Mouse (Mus musculus): ENCODE data around the gene Psmd9. TPM values are rescaled to one million over a fixed set of nuclear protein-coding genes. Genes with fewer than 3 reads are reported as not detected.

The Psmd9 gene
- 67.5 and 71.0 TPM in 2 replicates for polyA plus RNA-seq (2015; fragmentation: Nextera tagmentation; extraction: Ambion mirVana)

DNA sequence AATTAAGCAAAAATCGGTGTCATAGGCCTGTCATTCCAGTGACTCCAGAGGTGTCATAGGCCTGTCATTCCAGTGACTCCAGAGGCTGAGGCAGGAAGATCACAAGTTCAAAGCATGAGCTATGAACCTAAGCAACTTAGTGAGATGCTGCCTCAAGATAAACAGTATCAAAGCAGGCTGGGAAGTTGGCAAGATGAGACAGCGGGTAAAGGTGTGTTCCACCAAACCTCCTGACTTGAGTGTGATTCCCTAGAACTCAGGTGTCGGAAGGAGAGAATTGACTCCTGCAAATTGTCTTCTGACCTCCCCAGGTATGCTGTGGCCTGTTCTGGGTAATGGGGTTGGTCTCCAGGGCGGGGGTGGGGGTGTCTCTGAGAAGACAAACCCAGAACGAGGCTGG is at the start of gene Psmd9:
TSS of gene Psmd9 (plus strand) at position 130 of the 400 bp plus-strand sequence.
- no peak within 1 kb of the TSS for H3K4me2 ChIP-seq (ENCODE audit: low read depth, low read length)
- WGBS, result 78% methylated on average over 5 of the region's 5 CpGs
- H3K36me3 ChIP-seq (ENCODE audit: control insufficient read depth, insufficient read depth, low read length), result peaks cover 10% of the 10 kb centered on the region
- H3K4me1 ChIP-seq (ENCODE audit: control insufficient read depth, insufficient read depth, low read length), result 0 out of 2 replicates have a peak, but pooled peaks cover 5% of the 10 kb centered on the region
- H3K27me3 ChIP-seq (ENCODE audit: control insufficient read depth, insufficient read depth, low read length), result no peaks in the 10 kb centered on the region
- no peak for ATAC-seq (ENCODE audit: insufficient read depth, low FRiP score)
- no peaks in the 10 kb centered on the region for H3K9me3 ChIP-seq (replicated peaks; ENCODE audit: control insufficient read depth, low read length)
- no peak within 1 kb of the TSS for H3K4me3 ChIP-seq (replicated peaks; ENCODE audit: low read length)
- no peak within 1 kb of the TSS for H3K27ac ChIP-seq (ENCODE audit: low read length)
- H3K9ac ChIP-seq (ENCODE audit: low read length), result no peak within 1 kb of the TSS

DNA sequence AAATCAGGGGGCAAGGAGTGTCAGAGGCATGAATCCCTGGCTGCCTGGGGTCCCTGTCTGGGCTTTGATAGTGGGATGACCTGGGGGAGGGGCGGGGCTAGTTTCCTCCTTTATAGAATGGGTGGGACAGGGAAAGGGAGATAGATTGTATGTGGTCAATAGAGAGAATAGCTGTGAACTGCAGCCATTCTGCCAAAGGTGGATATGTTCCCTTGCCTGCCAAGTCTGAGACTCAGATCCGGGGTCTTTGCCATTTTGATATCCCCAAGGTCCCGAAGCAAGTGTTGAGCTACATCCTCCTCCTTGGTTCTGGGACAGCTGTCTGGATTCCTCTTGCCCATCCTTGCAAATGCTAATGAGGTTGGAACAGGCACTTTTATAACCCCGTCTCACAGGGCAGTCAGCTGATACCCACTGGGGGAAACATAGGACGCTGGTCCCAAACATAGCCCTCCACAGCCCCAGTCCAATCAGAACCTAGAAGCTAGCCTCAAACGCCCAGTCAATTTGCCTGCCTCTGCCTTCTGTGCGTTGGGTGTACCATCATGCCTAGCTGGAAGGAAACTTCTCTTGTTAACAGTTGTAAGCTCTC is 48.5 kb upstream of the Psmd9 start:
- no peaks in the 10 kb centered on the region for H3K4me1 ChIP-seq (ENCODE audit: control insufficient read depth, insufficient read depth, low read length)
- H3K4me3 ChIP-seq (replicated peaks; ENCODE audit: low read length), result no peak overlapping the region
- H3K36me3 ChIP-seq (ENCODE audit: control insufficient read depth, insufficient read depth, low read length), result no peaks in the 10 kb centered on the region
- H3K27ac ChIP-seq (ENCODE audit: low read length), result no peak overlapping the region
- H3K9me3 ChIP-seq (replicated peaks; ENCODE audit: control insufficient read depth, low read length), result no peaks in the 10 kb centered on the region
- H3K4me2 ChIP-seq (ENCODE audit: low read depth, low read length), result no peak overlapping the region
- H3K27me3 ChIP-seq (ENCODE audit: control insufficient read depth, insufficient read depth, low read length), result no peaks in the 10 kb centered on the region
- no peak overlapping the region for H3K9ac ChIP-seq (ENCODE audit: low read length)
- 68% methylated on average over 7 of the region's 7 CpGs for WGBS
- no peak for ATAC-seq (ENCODE audit: insufficient read depth, low FRiP score)

DNA sequence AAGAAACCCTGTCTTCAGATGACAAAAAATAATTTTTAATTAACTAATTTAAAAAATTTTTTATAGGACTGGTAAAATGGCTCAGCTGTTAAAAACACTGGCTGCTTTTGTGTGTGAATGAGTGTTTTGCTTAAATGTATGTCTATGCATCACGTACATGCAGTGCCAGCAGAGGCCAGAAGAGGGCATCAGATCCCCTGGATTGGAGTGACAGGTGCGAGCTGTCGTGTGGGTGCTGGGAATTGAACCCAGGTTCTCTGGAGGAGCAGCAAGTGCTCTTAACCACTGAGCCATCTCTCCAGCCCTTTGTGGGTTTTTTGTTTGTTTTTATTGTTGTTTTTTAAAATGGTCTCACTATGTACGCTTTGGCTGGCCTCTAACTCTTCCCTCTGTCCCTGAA is 47.0 kb upstream of the Psmd9 start:
- WGBS, result 86% methylated on average over 4 of the region's 4 CpGs
- Histone ChIP-seq H3K27me3 (ENCODE audit: control insufficient read depth, insufficient read depth, low read length) (no peaks in the 10 kb centered on the region), H3K27ac (ENCODE audit: low read length) (no peak overlapping the region), H3K4me2 (ENCODE audit: low read depth, low read length) (no peak overlapping the region), H3K4me3 (replicated peaks; ENCODE audit: low read length) (no peak overlapping the region), H3K9ac (ENCODE audit: low read length) (no peak overlapping the region), H3K9me3 (replicated peaks; ENCODE audit: control insufficient read depth, low read length) (no peaks in the 10 kb centered on the region), H3K4me1 (ENCODE audit: control insufficient read depth, insufficient read depth, low read length) (no peaks in the 10 kb centered on the region), H3K36me3 (ENCODE audit: control insufficient read depth, insufficient read depth, low read length) (no peaks in the 10 kb centered on the region)
- ATAC-seq (ENCODE audit: insufficient read depth, low FRiP score), result no peak

DNA sequence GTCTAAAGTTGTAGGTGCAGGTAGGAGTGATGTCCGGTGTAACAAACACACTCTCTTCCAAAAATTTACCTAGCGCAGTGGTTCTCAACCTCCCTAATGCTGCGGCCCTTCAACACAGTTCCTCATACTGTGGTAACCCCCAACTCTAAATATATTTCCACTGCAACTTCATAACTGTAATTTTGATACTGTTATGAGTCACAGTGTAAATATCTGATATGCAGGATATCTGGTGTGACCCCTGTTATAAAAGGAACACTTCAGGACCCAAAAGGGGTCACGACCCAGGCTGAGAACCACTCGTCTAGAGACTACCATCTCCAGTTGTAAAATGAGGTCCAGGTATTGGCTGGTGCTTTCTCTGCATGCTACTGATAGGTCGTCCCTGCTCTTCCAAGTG is 44.1 kb upstream of the Psmd9 start:
- no peaks in the 10 kb centered on the region for H3K36me3 ChIP-seq (ENCODE audit: control insufficient read depth, insufficient read depth, low read length)
- no peaks in the 10 kb centered on the region for H3K9me3 ChIP-seq (replicated peaks; ENCODE audit: control insufficient read depth, low read length)
- no peaks in the 10 kb centered on the region; the same call in 1 of the 2 replicates for H3K4me1 ChIP-seq (ENCODE audit: control insufficient read depth, insufficient read depth, low read length)
- H3K4me3 ChIP-seq (replicated peaks; ENCODE audit: low read length), result no peak overlapping the region
- ATAC-seq (ENCODE audit: insufficient read depth, low FRiP score), result no peak
- no peak overlapping the region for H3K9ac ChIP-seq (ENCODE audit: low read length)
- no peaks in the 10 kb centered on the region for H3K27me3 ChIP-seq (ENCODE audit: control insufficient read depth, insufficient read depth, low read length)
- WGBS, result 72% methylated on average over 6 of the region's 6 CpGs
- H3K27ac ChIP-seq (ENCODE audit: low read length), result no peak overlapping the region
- no peak overlapping the region for H3K4me2 ChIP-seq (ENCODE audit: low read depth, low read length)

DNA sequence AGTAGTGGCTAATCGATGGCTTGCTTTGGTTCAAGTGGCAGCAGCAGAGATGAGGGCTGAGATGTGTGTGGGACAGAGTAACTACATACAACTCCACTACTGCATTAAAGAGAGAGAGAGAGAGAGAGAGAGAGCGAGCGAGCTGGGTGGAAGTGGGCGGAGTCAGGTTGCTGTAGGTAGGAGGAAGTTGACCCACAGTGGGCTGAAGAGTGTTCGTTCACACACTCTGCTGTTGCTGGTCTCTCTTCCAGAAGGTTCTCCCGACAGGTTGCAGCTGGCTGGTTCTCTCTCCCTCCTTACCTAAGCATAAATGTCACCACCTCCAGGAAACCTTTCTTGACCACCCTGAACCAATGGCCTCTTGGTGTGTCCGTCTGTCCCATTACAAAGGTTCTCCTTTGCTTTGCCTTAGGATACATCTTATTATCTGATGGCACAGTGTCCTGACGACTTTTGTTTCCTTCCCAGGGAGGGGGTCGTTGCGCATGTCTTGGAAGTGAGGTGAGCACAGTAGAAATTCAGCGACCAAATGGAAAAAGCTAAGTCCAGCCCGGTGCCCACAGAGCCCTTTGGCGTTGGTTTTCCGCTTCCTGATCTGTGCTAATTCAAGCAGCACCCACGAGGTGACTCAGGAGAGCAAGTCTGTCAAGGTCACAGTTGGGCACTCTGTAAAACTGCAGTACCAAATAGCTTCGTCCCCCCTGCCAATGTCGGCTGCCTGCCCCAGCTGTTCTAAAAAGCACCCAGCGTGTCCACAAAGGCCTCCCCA is 43.4 kb upstream of the Psmd9 start:
- Histone ChIP-seq H3K9me3 (replicated peaks; ENCODE audit: control insufficient read depth, low read length) (no peaks in the 10 kb centered on the region), H3K27me3 (ENCODE audit: control insufficient read depth, insufficient read depth, low read length) (no peaks in the 10 kb centered on the region), H3K9ac (ENCODE audit: low read length) (no peak overlapping the region), H3K27ac (ENCODE audit: low read length) (no peak overlapping the region; the same call in 1 of the 2 replicates), H3K4me1 (ENCODE audit: control insufficient read depth, insufficient read depth, low read length) (no peaks in the 10 kb centered on the region; the same call in 1 of the 2 replicates), H3K36me3 (ENCODE audit: control insufficient read depth, insufficient read depth, low read length) (no peaks in the 10 kb centered on the region), H3K4me2 (ENCODE audit: low read depth, low read length) (no peak overlapping the region), H3K4me3 (replicated peaks; ENCODE audit: low read length) (no peak overlapping the region)
- ATAC-seq (ENCODE audit: insufficient read depth, low FRiP score), result no peak
- 74% methylated on average over 18 of the region's 18 CpGs for WGBS

DNA sequence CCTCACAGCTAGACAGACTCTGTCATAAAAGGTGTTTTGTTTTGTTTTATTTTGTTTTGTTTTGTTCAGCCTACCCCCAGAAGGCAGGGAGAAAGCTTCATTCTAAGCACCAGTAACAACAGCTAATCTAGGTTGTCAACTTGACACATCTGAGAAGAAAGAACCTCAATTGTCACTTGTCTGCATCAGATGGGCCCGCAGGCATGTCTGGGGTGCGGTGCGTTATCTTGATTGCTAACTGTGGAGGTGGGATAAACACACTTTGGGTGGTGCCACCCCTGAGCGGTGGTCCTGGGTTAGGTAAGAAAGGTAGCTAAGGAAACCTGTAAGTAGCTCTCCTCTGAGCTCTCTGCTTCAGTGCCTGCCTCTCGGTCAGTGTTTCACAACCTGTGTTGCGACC is 42.2 kb upstream of the Psmd9 start:
- no peak overlapping the region for H3K9ac ChIP-seq (ENCODE audit: low read length)
- peaks cover 5% of the 10 kb centered on the region for H3K4me1 ChIP-seq (ENCODE audit: control insufficient read depth, insufficient read depth, low read length)
- 69% methylated on average over 6 of the region's 6 CpGs for WGBS
- ATAC-seq (ENCODE audit: insufficient read depth, low FRiP score), result no peak
- H3K9me3 ChIP-seq (replicated peaks; ENCODE audit: control insufficient read depth, low read length), result no peaks in the 10 kb centered on the region
- H3K4me3 ChIP-seq (replicated peaks; ENCODE audit: low read length), result no peak overlapping the region
- H3K27me3 ChIP-seq (ENCODE audit: control insufficient read depth, insufficient read depth, low read length), result no peaks in the 10 kb centered on the region
- H3K27ac ChIP-seq (ENCODE audit: low read length), result no peak overlapping the region
- H3K36me3 ChIP-seq (ENCODE audit: control insufficient read depth, insufficient read depth, low read length), result no peaks in the 10 kb centered on the region
- H3K4me2 ChIP-seq (ENCODE audit: low read depth, low read length), result no peak overlapping the region

DNA sequence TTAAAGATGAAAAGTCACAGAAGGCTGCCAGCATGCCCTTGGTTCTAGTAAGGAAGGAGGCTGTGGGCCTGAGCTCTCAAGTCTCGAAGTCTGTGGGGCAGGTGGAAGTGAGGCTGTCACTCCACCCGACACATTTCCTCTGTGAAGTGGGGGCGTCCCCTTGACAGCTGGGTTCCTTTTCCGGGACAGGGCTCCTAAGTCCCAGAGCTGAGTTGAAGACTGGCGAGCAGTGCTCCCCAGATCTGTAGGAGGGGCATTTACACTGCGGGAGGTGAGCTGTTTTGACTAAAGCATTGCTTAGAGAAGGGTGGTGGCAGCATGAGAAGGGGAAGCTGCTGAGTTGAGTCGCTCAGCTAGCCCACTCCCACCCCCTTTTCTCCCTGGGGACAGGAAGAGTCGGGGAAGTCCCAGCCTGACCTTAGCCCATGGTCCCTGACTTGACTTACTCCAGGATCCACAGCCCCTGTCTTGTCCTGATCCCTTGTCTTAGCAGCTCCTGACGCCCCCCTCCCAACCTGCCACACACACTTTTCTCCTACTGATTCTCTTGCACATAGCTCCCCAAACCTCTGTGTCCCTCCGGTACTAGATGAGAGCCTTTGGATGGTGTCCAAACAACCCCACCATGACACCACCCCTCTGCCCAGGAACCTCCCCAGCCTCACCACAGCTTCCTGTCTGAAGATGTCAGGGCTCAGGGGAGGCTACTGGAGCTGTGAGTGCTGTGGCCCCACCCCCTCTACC is 40.6 kb upstream of the Psmd9 start:
- Histone ChIP-seq H3K27ac (ENCODE audit: low read length) (no peak overlapping the region), H3K4me2 (ENCODE audit: low read depth, low read length) (no peak overlapping the region), H3K36me3 (ENCODE audit: control insufficient read depth, insufficient read depth, low read length) (no peaks in the 10 kb centered on the region), H3K9ac (ENCODE audit: low read length) (peak overlapping the region; percentile 13; the same call in 1 of the 2 replicates), H3K9me3 (replicated peaks; ENCODE audit: control insufficient read depth, low read length) (no peaks in the 10 kb centered on the region), H3K4me3 (replicated peaks; ENCODE audit: low read length) (no peak overlapping the region), H3K4me1 (ENCODE audit: control insufficient read depth, insufficient read depth, low read length) (peaks cover 19% of the 10 kb centered on the region), H3K27me3 (ENCODE audit: control insufficient read depth, insufficient read depth, low read length) (no peaks in the 10 kb centered on the region)
- ATAC-seq (ENCODE audit: insufficient read depth, low FRiP score), result no peak
- whole genome bisulfite sequencing, result 60% methylated on average over 10 of the region's 10 CpGs

DNA sequence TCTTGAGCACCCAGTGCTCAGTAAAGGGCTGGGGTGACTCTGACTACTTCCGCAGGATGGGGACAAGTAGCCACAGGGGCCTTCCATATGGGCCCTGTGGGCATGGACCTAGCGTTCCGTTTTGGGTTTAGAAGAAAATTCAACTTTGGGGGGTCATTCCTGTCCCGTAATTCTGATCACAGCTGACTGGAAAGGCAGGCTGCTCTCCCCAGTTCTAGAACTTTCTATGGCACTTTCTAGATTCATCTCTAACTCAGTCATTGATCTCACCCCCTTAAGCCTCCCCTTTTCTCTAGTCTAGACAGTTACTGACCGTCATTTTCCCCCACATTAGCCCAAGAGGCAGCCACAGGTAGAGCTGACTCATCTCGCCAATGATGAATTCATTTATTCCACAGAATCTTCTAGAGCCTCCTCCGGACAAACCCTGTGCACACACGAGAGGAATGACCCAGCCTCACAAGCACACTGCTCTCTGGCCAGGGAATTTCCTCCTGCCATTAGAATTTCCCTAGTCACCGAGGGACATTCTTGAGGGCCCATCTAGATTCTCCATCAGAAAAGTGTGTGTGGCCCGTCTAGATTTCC is 39.9 kb upstream of the Psmd9 start:
- 85% methylated on average over 10 of the region's 10 CpGs for WGBS
- Histone ChIP-seq H3K9ac (ENCODE audit: low read length) (peak overlapping the region; percentile 13; the same call in 1 of the 2 replicates), H3K36me3 (ENCODE audit: control insufficient read depth, insufficient read depth, low read length) (no peaks in the 10 kb centered on the region), H3K4me2 (ENCODE audit: low read depth, low read length) (no peak overlapping the region), H3K27me3 (ENCODE audit: control insufficient read depth, insufficient read depth, low read length) (no peaks in the 10 kb centered on the region), H3K4me1 (ENCODE audit: control insufficient read depth, insufficient read depth, low read length) (peaks cover 26% of the 10 kb centered on the region), H3K9me3 (replicated peaks; ENCODE audit: control insufficient read depth, low read length) (no peaks in the 10 kb centered on the region), H3K4me3 (replicated peaks; ENCODE audit: low read length) (no peak overlapping the region), H3K27ac (ENCODE audit: low read length) (no peak overlapping the region)
- no peak for ATAC-seq (ENCODE audit: insufficient read depth, low FRiP score)

Data from stomach, embryonic 16.5 days (tissue).